Mouse (Mus musculus): ENCODE data around the gene Atp5s. TPM values are rescaled to one million over a fixed set of nuclear protein-coding genes. Genes with fewer than 3 reads are reported as not detected.

Atp5s gene
- total and polyA plus RNA-seq, 2 experiments from 2014 or later: 19.8 to 39.1 TPM

- Histone ChIP-seq H3K36me3 (ENCODE audit: insufficient read depth, low read length) (no peaks in the 10 kb centered on the region), H3K4me2 (ENCODE audit: low read depth, low read length, poor library complexity, severe bottlenecking) (no peak overlapping the region), H3K9ac (replicated peaks; ENCODE audit: low read length, poor library complexity, severe bottlenecking) (no peak overlapping the region), H3K27ac (ENCODE audit: low read depth, low read length) (no peak overlapping the region), H3K9me3 (ENCODE audit: low read length) (no peaks in the 10 kb centered on the region), H3K27me3 (ENCODE audit: insufficient read depth, low read length) (no peaks in the 10 kb centered on the region), H3K4me1 (ENCODE audit: insufficient read depth, low read length) (peaks cover 3% of the 10 kb centered on the region; the same call in 1 of the 2 replicates), H3K4me3 (ENCODE audit: low read depth, low read length) (no peak overlapping the region)
- 56% methylated on average over 9 of the region's 9 CpGs for WGBS
- no peak for TF ChIP-seq CTCF (IDR thresholded peaks at IDR 0.05)
- DNase-seq (ENCODE audit: low spot score) (peak; percentile 18), ATAC-seq (ENCODE audit: low FRiP score) (no peak)
Measured at GRCm38 (mm10) chr12:69765543-69765942, 40.8 kb downstream of the Atp5s start.

GRCm38 (mm10) chr12:69766185-69766904 lies 41.6 kb downstream of the Atp5s start:
- peaks cover 3% of the 10 kb centered on the region; the same call in 1 of the 2 replicates for H3K4me1 ChIP-seq (ENCODE audit: insufficient read depth, low read length)
- 88% methylated on average over 10 of the region's 10 CpGs for WGBS
- no peaks in the 10 kb centered on the region for H3K27me3 ChIP-seq (ENCODE audit: insufficient read depth, low read length)
- DNase-seq (ENCODE audit: low spot score) (no peak), ATAC-seq (ENCODE audit: low FRiP score) (no peak)
- H3K4me3 ChIP-seq (ENCODE audit: low read depth, low read length): no peak overlapping the region
- no peak overlapping the region for H3K4me2 ChIP-seq (ENCODE audit: low read depth, low read length, poor library complexity, severe bottlenecking)
- no peak overlapping the region for H3K27ac ChIP-seq (ENCODE audit: low read depth, low read length)
- H3K9ac ChIP-seq (replicated peaks; ENCODE audit: low read length, poor library complexity, severe bottlenecking): no peak overlapping the region
- H3K9me3 ChIP-seq (ENCODE audit: low read length): no peaks in the 10 kb centered on the region
- H3K36me3 ChIP-seq (ENCODE audit: insufficient read depth, low read length): no peaks in the 10 kb centered on the region
- TF ChIP-seq CTCF (IDR thresholded peaks at IDR 0.05): no peak

DNA sequence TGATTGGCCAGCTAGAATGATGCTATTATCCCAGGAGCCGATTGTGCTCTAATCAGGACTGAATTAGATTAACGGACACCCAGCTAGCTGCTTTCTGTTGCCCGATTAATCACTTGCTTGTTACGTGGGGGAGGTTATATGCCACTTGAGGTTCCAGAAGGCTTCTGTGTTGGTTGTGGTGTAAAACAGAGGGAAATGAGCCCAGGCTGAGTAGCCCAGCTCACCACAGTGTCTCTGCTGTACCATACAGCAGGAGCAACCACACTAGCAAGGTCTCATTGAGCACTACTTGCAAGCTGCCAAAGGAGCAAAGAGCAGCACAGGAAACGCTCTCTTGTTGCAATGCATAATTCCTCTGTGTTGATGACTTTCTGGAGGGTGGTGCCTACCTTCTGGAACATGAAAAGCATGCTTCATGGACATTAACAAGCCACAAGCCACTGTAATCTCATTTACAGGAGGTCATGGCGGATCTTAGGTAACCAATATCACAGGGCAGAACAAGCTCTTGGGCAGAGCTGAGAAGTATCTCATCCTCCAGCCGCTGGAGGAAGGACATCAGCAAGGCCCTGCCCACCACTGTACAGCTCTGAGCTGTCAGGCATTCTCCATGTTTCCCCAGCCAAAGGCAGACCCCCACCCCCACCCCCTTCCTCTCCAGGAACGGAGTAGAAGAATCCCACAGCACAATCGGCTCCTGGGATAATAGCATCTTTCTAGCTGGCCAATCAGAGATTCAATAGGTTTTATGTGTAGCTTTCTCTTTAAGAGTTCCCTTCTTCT lies 42.9 kb downstream of the Atp5s start:
- Histone ChIP-seq H3K9me3 (ENCODE audit: low read length) (no peaks in the 10 kb centered on the region), H3K4me2 (ENCODE audit: low read depth, low read length, poor library complexity, severe bottlenecking) (no peak overlapping the region), H3K4me1 (ENCODE audit: insufficient read depth, low read length) (peaks cover 3% of the 10 kb centered on the region; the same call in 1 of the 2 replicates), H3K27me3 (ENCODE audit: insufficient read depth, low read length) (no peaks in the 10 kb centered on the region), H3K27ac (ENCODE audit: low read depth, low read length) (no peak overlapping the region), H3K4me3 (ENCODE audit: low read depth, low read length) (no peak overlapping the region), H3K36me3 (ENCODE audit: insufficient read depth, low read length) (no peaks in the 10 kb centered on the region), H3K9ac (replicated peaks; ENCODE audit: low read length, poor library complexity, severe bottlenecking) (no peak overlapping the region)
- no peak for ATAC-seq (ENCODE audit: low FRiP score)
- no peak for TF ChIP-seq CTCF (IDR thresholded peaks at IDR 0.05)
- DNase-seq (ENCODE audit: low spot score): no peak
- 32% methylated on average over 9 of the region's 9 CpGs for WGBS

DNA sequence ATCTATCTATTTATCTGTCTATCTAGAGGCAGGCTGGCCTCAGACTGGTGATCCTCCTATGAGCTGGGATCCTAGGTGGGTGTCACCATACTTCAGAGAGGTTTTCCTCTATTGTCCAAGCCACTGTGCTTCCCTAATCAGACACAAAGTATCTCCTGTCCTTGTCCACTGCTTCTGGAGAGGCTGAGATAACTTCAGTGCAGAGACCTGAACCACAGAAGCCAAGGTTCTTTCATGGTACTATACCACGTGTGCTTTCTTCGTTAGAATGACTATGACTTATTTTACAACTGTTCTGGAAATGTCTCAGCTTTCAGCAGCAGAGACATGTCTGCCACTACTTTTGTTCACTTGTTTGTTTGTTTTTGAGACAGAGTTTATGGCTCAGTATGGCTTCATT lies 44.1 kb downstream of the Atp5s start:
- 88% methylated on average over 2 of the region's 2 CpGs for WGBS
- no peaks in the 10 kb centered on the region for H3K27me3 ChIP-seq (ENCODE audit: insufficient read depth, low read length)

DNA sequence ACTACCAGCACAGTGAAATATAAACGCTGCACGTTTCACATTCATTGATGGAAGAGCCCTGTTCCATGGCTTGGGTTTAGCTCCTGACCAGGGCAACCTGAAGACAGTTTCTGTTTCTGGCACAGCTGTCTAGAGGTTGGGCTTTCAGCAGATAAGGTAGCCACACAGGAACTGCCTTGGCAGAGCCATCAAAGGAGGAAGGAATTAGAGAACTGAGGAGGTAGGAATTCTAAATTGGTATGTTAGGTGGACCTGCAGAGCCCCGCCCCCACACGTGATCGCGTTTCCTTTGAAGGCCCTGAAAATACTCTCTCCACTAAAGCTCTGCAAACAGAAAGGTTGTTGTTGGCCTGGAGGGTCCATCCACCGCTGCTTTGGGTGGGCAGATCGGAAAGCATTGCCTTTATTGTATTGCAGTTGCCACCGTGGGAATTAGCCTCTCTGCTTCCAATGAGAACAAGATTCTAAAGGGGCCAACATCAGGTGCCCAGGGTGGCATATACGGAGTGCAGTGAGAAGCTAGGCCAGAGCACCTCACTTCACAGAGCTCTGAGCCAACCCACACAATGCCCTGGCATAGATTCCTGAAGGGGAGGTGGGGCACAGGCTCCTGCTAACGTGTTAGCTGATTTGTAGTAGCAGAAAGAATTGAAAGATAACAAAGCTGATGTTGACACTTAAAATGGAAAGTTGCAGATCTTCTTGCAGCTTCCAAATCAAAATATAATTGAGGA lies 52.0 kb downstream of the Atp5s start:
- WGBS: 72% methylated on average over 11 of the region's 11 CpGs
- no peak for TF ChIP-seq CTCF (IDR thresholded peaks at IDR 0.05)
- H3K27ac ChIP-seq (ENCODE audit: low read depth, low read length): no peak overlapping the region

More for the DNA sequence above, 44.1 kb downstream of the Atp5s start:
- no peak overlapping the region for H3K4me3 ChIP-seq (ENCODE audit: low read depth, low read length)
- no peaks in the 10 kb centered on the region for H3K9me3 ChIP-seq (ENCODE audit: low read length)
- H3K4me2 ChIP-seq (ENCODE audit: low read depth, low read length, poor library complexity, severe bottlenecking): no peak overlapping the region
- H3K36me3 ChIP-seq (ENCODE audit: insufficient read depth, low read length): no peaks in the 10 kb centered on the region
- H3K9ac ChIP-seq (replicated peaks; ENCODE audit: low read length, poor library complexity, severe bottlenecking): no peak overlapping the region
- ATAC-seq (ENCODE audit: low FRiP score): no peak
- peaks cover 3% of the 10 kb centered on the region; the same call in 1 of the 2 replicates for H3K4me1 ChIP-seq (ENCODE audit: insufficient read depth, low read length)
- no peak for TF ChIP-seq CTCF (IDR thresholded peaks at IDR 0.05)
- DNase-seq (ENCODE audit: low spot score): no peak
- H3K27ac ChIP-seq (ENCODE audit: low read depth, low read length): no peak overlapping the region

More for the DNA sequence above, 52.0 kb downstream of the Atp5s start:
- H3K4me3 ChIP-seq (ENCODE audit: low read depth, low read length): no peak overlapping the region
- no peaks in the 10 kb centered on the region for H3K36me3 ChIP-seq (ENCODE audit: insufficient read depth, low read length)
- no peak for ATAC-seq (ENCODE audit: low FRiP score)
- DNase-seq (ENCODE audit: low spot score): no peak
- no peak overlapping the region for H3K9ac ChIP-seq (replicated peaks; ENCODE audit: low read length, poor library complexity, severe bottlenecking)
- H3K9me3 ChIP-seq (ENCODE audit: low read length): no peaks in the 10 kb centered on the region
- H3K4me1 ChIP-seq (ENCODE audit: insufficient read depth, low read length): no peaks in the 10 kb centered on the region
- H3K27me3 ChIP-seq (ENCODE audit: insufficient read depth, low read length): no peaks in the 10 kb centered on the region
- H3K4me2 ChIP-seq (ENCODE audit: low read depth, low read length, poor library complexity, severe bottlenecking): no peak overlapping the region

All from midbrain, postnatal 0 days (tissue).